Mouse (Mus musculus): ENCODE results near the gene Gsta2.
"Not testable (repeated sequence)": the region's sequence is repeated elsewhere in the genome, so short reads cannot be mapped to it uniquely, and the experiment has no call there.

DNA sequence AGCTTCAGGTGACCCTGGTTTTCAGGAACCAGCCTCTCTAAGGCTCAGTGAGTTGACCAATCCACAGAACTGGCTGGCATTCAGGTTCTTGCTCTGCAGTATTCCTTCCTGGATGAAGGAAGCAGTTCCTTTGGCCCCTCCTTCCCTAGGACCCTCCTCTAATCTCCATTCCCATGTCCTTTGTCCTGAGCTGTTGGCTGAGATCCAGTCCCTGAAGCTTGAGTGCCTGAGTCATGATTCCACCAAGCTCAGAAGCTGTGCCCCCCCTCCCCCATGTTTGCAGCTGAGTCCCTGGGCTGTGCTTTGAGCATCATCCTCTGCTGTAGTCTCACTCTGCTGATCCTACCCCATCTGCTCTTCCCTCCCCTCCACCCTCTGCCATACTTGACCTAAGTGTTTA is 18.5 kb downstream of the Gsta2 start:
- TF ChIP-seq POLR2A (IDR thresholded peaks at IDR 0.05; ENCODE audit: extremely low read depth, insufficient read depth, low read length); CTCF (IDR thresholded peaks at IDR 0.05; ENCODE audit: low read depth, low read length): not testable (repeated sequence)
